Mouse (Mus musculus) C2C12 (cell line): ENCODE measurements around the gene Stoml2.

ENCODE experiments used
- CEBPB ChIP-seq: IDR thresholded peaks from one replicate; pipeline ENCODE4 v1.6.1; 2011; ENCODE audit warnings: low read depth, mild to moderate bottlenecking, control low read depth, moderate library complexity
- CTCF ChIP-seq: IDR thresholded peaks from one replicate; pipeline ENCODE4 v1.5.1; 2011; ENCODE audit not compliant: control insufficient read depth, insufficient read depth, insufficient read length
- MAX ChIP-seq: IDR thresholded peaks from one replicate; pipeline ENCODE4 v1.6.1; 2011; ENCODE audit warnings: mild to moderate bottlenecking, control low read depth
- MYOD1 ChIP-seq: IDR thresholded peaks from one replicate; pipeline ENCODE4 v1.6.1; 2011; ENCODE audit warnings: low read depth; ENCODE audit not compliant: control insufficient read depth, insufficient read length
- MYOG ChIP-seq: IDR thresholded peaks from one replicate; pipeline ENCODE4 v1.6.1; 2011; ENCODE audit not compliant: control insufficient read depth, insufficient read length; ENCODE audit errors: extremely low read depth
- USF1 ChIP-seq: IDR thresholded peaks from one replicate; pipeline ENCODE4 v1.6.1; 2011; ENCODE audit warnings: low read depth, mild to moderate bottlenecking, control low read depth, moderate library complexity

DNA sequence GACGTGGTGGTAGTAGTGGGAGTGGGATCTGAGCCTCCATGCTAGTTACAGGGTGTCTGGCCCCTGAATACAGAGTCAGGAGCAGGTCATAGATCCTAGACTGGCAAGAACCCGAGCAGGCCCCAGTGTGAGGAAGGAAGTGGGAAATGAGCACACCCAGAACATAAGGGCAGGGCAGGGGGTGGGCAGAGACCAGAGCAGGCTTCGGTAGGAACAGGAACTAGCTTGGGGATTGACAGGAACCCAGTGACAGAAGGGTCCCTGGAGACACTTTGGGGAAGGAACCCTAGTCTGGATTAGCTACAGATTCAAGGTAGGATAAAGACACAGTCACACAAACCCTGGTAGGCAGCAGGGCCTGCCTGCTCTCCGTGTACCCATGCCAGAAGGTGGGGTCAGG is 13.2 kb upstream of the Stoml2 start:
- TF ChIP-seq MYOG (no peak), CTCF (no peak), CEBPB (no peak), MAX (no peak), USF1 (no peak), MYOD1 (no peak)
